Mouse (Mus musculus) cerebellum, adult 8-10 months (tissue): Measurements from ENCODE around the gene Synpo2.
A peak's percentile ranks its signal among the peaks of the same experiment; 100 is the strongest.

Experiments
- DNase-seq: peaks from one replicate; pipeline ENCODE4 v3.0.0; 2022

The Synpo2 gene

DNA sequence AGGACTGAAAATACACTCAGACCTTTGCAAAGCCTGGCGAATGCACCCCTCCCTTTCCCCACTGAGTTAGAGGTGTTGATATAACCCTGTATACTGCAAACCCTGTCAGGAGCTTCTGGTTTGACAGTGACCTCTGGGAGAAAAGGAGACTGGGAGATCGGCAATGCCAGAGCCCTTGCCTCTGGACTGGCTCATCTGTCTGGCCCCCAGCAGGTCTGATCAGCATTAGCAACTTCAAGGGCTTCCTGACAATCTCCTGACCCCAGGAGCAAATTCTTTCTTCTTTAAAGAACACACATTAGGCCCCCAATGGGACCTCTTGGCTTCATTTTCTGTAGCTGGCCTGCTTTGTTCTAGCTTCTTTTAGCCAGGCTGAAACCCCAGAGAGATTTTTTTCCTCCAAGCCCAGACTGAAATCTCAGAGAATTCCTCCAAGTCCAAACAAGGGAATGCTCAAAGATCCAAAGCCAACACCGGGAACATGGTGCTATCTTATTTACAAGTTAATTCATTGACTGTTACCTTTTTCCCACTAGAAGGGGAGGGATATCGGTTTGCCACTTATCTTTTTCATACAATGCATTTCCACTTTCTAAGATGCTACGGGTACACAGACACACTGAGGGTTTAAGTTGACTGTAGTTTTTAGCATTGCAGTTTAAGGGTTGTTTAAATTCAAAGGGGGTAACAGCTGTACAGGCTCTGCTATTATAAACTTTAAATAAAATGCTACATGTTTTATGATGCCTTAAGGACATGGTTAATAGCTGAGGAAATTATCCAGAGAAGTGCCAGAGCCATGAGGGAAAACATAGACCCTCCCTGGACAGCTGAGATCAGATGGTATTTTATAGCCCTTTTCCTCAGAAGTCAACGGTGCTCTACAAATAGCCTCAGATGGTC lies 73.4 kb downstream of the Synpo2 start:
- DNase-seq = no peak

DNA sequence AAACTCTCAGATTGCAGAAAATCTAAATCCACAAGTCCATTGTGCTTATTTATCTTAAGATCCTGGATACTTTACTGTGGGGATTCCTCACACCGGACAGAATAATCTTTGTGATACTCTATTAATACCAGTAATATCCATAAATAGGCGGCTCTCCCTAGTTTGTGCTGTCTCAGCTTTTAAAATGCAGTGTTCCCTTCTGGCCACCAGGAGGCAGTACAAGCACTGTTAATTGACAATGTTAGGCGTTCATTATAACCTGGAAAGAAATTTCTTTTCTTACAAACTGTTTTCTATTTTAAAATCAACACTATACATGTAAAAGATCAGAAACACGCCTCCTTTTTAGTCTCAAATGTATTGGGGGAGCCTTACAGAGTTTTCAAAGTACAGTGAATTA lies 75.2 kb downstream of the Synpo2 start:
- peak; percentile 22 for DNase-seq

DNA sequence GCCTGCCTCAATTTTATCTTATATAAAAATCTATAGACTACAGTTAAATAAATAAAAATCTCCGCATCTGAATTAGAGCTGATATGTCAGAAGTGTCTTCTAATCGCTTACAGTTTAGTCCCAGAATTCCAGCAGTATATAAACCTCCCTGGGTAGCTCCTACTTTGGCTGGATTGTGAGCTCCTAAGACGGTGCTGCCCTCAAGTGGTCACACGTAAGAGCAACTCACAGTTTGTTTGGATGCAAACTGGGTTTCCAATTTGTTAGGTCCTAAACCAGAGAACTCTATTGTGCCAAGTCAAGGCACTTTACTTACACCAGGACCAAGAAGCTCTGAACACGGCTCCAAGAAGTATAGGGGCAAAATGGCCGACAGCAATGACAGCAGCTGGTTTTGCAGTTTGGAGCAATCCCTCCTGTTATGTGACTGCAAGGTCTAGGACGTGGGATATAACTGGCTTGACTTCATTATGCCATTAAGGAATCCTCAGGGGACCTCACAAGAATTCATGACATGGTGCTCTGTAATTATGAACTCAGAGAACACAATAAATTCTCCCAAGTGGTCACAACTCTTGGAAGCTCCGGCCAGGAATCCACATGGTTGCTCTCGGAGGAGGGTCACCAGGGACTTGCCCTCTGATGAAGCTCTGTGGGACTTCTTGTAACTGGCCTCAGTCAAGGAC lies 76.7 kb downstream of the Synpo2 start:
- DNase-seq = peak; percentile 8

DNA sequence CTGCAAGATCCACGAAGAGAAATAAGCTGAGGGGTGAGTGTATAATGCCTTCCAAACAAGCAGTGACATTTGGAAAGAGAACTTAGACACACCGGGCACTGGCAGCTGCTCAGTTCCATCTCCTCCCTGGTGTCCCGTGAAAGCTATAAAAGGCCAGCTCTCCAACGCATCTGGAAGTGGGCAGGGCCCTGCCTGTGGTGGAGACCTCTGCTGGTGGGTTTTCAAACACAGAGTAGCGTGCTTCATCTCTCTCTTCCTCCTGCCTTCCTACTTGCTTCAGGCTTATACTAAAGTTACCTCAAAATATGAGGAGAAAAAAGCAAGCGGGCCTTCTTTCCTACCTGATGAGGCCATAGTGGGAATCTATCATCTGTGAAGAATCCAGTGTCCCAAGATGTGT lies 77.4 kb downstream of the Synpo2 start:
- DNase-seq = no peak

DNA sequence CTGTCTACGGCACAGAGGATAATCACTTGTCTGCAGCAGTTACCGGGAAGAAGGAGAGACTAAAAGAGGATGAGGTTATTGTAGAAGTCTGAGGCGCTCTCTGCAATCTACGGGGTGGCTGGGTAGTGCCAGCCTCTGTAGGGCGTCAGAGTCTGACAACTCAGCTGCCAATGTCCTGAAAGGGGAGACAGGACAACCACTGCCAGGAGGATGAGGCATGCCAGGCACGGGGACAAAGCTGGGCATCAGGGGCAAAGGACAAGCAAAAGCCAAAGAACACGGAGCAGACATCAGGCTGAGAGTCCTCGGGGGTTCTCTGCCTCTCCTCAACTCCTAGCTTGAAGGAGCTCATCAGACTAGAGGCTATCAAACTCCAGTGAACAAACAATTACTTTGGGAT lies 82.6 kb downstream of the Synpo2 start:
- DNase-seq = no peak

DNA sequence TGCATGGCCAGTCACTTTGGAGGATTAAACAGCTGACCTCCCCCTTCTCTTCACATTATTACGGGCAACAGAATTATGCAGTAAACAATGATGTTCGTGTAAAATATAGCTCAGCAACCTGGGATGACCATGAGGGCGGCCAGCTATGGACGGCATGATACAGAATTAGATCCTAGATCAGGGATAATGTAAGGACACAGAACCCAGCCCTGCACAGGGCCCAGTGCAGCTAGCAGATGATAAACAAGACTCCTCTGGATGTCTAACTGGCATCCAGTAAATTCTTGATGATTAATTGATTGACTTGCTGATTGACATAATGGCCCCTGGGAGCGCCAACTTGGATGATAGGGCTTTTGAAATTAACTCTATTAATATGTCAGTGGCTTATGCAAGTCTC lies 83.0 kb downstream of the Synpo2 start:
- DNase-seq = no peak

DNA sequence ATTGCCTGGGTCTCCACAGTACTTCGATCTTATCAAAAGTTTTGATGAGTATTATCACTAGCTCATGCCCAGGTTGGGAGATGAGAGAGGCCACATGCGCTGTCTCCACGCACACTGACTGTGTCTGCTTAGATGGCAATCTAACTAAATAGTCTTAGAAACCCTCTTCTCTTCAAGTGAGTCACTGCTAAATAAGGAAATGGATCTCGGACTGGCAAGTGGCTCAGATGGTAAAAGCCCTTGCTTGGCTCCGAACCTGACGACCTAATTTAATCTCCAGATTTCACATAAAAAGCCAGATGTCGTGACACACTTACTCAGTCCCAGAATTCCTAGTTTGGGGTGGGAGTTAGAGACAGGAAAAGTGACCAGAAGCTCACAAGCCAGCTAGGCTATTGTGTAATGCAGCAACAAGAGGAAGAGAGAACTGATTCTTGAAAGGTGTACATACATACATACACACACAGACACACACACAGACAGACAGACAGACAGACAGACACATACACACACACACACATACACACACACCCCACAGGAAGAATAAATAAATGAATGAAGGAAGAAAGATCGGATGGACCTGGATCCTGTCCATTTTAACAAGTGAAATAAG lies 85.3 kb downstream of the Synpo2 start:
- no peak for DNase-seq

DNA sequence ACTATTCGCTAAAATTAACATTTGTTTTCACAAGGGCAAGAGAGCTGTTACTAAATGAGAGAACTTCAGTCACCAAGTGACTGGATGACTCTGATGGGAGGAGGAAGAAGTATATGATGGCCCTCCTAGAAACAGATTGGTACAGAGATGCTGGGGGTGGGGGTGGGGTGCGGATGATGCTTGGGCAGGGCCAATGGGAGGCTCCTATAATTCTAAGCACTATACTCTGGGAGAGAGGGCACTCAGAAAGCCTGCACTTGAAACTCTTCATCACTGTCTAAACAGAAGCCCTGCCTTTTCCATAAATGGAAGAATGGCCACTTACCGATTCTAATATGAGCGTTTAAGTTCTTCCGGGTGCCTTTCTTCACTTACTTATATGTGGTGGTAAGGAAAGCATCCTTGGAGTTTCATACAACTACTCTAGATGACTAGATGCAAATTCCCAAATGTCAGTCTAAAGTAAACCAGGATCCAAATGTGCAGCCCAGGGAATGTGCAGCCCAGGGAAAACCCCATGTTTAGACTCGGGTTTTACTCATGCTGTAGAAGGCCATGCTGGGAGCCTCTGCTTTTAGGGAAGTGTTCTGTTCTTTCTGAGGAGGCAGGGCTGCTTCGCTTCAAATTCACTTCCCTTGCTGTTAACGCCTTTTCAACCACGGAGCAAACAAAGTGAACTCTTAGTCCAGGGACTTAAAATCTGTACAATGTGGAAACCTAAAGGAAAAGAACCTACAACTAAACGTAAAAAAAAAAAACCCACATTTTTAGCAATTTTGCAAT lies 86.4 kb downstream of the Synpo2 start:
- no peak for DNase-seq

DNA sequence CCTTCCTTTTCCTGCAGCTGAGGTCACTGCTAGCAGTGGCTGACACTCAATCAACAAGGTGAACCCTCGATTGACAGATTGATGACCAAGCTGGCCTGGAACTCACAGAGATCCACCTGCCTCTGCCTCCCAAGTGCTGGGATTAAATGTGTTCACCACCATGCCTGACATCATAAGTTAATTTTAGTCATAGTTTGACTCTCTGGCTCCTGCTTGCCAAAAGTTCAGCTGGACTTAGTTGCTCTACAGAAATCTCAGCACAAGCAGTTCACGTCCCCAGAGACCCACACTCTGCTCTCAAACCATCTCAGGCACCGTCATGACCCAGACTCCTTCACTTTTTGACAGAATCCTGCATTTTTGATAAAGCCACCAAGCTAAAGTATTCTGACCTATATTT lies 87.3 kb downstream of the Synpo2 start:
- no peak for DNase-seq

DNA sequence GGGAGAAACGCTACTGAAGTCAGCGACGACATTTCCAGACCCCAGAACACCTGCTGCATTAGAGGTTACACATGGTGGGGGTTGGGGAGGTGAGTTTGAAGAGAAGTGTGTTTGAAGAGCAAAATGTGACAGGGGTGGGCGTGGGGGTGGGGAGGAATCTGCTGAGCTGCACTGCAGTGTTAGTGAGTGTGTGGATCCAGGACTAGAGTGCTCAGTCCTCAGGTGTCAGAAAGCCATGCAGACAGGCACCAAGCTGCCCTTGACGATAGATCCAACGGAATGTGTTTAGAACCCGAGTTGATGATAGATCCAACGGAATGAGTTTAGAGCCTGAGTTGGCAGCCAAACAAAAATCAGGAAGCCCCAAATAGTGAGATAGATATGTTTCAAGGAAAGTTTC lies 89.4 kb downstream of the Synpo2 start:
- no peak for DNase-seq

DNA sequence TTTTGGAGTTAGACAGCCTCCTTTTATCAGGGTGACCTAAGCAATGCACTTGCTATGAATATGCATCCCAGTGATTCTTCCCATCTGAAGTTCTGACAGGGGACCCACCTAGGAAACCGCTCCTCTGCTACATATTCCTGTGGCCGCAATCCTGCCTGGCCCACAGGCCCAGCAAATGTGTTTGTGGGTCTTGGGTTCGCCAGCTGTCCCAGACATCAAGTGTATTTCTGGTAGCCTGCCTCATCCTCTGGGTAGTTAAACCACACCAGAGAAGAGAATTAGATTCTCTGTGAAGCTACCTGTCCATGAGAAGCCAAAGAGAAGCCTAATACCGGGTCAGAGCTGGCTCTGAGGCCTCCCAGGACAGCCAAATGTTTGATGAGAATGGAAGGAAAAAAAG lies 90.0 kb downstream of the Synpo2 start:
- no peak for DNase-seq

DNA sequence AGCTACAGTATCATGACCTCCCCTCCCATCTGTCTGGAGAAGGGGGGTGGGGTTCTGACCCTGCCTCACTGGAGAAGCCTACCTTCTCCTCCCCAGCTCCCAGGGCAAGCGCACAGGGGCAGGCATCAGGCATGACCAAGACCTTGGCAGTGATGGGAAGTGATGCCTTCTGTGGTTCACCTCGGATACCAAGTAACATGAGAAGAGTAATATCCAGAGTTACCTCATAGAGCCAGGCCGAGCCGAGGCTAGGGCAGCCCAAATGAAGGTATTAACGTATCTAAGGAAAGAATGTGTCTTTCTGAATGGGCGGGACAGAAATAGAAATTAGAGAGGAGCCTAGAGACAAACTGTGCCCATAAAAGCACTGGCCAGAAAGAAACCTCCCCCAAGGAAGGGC lies 92.5 kb downstream of the Synpo2 start:
- DNase-seq = no peak

DNA sequence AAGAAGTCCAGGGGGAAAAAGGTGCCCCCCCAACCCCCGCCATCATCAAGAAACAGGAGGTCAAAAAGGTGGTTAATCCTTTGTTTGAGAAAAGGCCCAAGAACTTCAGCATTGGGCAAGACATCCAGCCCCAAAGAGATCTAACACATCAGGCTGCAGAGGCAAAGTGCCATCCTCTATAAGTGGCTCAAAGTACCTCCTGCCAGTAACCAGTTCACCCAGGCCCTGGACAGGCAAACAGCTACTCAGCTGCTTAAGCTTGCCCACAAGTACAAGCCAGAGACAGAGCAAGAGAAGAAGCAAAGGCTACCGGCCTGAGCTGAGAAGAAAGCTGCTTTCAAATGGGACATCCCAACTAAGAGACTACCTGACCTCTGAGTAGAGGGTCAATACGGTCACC lies 93.7 kb downstream of the Synpo2 start:
- no peak for DNase-seq

DNA sequence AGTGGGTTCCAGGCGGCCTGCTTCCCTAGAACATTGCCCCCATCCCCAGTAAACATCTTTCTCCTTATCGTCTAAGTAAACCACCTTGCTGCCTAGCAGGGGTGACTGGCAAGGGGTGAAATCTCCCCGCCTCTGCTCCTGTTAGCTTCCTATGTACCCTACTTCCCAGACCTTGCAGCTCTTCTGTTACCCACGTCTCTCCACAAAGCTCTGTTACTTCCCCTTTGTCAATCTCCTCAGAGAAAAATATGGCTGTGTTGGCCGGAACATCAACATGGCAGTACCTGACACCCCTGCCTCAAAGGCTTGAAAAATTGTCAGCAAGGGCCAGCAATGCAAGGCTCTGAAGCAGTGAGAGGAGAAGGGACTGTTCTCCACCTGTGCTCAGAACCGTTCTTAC lies 94.9 kb downstream of the Synpo2 start:
- no peak for DNase-seq

DNA sequence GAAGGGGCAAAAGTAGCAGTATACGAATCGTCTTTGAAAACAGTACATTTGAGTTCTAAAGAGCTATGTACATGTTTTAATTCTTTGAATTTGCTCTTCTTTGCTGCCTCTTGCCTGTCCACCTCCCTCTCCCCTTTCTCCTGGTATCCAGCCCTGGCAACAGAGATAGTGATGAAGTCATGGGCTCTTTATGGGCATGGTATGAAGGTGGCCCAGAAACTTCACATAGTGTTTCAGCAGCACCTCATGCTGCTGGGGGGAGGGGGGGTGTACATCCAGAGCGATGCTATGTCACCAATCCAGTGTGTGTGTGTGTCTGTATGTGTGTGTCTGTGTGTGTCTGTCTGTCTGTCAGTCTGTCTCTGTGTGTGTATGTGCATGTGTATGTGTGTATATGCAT lies 95.8 kb downstream of the Synpo2 start:
- no peak for DNase-seq

DNA sequence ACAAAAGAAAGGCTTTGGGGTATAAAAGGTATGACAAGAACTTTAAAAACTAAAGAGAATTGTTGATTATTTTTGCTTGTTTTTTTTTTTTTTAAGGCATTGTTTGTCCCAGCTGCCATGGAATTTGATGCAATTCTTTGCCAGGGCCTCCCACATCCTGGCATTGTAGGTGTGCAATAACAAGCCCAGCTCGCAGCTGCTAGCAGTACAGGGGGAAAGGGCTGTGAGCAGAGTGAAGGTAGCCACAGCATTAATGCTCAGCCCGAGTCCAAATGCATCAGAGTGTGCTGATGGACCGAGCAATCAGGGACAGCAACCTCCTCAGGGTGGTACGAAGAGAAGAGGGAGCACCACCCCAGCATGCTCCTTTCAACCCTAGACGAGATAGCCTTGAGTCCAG lies 96.3 kb downstream of the Synpo2 start:
- DNase-seq = no peak

DNA sequence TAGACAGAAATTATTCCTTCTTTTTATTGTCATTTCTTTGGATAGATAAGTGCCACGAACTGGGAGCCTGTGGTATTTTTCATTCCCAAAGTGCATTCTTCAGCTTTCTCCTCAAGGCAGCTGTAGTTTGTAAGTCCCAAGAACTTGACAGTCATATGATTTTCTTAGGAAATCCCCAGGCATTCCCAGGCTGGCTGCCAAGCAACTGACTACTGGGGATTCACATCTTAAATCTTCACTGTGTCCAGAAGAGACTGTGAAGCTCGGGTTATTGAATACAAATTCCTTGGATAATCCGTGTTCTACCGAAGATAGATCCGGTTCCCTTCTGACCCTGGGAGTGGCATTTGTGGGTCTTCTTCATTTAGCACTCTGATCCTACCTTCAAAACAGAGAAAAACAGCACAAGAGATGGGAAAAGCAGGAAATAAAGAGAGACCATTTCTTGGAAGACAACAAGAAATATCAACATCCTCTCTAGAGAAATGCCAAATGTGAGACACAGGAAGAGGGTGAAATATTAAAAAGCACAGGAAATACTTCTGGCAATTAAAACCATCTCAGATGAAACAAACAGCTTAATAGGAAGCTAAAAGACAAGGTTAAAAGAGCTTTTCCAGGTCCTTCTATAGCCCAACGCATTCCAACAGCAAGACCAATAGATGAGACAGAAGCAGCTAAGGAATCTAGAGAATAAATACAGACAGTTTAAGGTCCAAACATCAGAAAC lies 97.5 kb downstream of the Synpo2 start:
- DNase-seq = no peak

DNA sequence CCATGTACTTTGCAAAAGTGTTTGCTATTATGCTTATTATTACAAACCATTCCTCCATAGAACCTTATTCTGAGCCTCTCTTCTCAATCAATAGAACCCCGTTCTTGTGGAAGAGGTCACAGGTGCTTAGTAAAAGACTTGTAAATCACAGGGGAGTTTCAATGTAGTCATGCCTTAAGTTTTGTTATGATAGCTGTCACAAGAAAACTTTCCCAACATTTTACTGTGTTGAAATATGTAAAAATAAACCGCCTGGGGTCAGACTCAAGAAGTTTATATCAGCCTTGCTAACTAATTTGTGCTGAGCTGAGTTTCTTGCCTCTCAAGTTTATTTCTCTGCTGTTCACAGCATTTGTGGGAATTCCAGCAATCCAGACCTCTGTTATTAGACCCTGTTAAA lies 103.8 kb downstream of the Synpo2 start:
- no peak for DNase-seq

DNA sequence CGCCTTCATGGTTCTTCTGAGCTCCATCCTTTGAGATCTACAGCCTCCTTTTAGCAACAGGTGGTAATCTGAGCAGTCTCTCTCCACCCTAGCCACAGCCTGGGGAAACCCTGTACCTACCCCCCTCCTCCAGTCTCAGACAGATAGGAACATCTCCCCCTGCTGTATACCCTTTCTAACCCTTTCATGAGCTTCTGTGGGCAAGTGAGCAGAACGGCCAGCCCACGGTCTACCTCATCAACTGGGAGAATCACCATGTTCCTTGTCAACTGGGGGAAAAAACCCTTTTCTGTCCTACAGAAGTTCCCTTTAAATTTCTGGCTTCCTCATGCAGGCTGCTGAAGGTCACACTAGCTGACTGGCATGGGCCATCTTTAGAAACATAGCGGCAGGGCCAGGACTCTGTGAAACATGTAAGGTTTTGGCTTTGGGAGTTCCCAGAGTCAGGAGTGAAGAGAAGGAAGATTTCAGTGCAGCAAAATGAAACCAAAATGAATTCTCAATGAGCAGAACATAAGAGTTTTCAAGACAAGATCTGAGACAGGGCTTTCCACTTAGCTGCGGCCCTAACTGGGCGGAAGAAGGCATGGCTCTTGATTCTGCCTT lies 104.7 kb downstream of the Synpo2 start:
- DNase-seq = no peak

DNA sequence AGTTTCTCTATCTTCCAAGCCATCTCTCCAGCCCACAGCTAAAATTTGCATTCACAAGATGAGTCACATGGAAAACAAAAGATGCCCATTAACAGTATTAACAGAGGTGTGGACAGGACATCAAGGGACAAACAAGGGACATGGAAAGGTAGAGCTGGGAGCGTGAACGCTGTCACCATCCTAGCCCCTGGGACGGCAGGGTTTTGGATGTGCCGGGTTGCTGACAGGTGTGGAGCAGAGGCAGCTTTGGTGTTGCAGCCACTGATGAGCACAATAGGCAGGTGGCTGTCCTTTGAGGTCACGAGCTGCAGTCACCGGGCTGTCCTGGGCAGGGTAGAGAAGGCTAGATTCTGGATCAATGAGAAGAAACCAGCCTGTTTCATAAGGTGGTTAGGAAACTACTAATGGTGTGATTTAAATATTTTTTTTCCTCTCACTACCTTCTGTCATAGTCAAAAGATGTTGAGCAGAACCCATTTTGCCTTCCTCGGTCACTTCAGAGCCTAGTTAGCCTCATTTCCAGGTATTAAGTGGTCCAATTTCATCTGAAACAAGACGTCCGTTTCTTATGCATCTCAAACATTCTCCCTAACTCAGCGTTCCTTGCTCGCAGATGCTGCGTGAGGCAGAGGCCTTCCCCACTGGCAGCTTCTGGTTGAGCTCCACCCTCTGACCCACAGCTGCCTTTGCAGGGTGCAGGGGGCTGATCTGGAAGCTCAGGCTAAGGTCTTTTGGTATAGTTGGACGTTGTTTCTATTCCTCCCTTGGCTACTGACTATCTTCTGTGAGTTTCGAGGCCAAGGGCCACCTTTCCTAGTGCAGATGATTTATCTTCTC lies 105.4 kb downstream of the Synpo2 start:
- DNase-seq = no peak

DNA sequence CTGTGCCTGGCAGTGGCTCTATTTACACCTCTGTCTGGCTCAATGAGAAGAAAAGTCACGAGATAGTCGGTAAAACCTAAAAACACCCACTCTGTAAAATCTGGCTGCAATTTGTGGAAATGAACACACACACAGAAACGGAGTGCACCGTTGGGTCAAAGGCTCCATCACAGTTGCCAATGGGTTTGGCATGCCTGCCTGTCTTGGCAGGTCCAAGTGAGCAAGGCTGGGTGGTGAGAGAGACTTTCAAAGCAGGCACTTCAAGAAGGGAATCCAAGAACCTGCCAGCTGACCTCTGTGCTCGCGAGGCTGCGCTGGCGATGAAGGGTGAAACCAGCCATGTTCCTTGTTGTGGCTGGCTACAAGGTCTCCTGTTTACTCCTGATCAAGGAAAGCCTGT lies 107.2 kb downstream of the Synpo2 start:
- DNase-seq = no peak
